Mouse (Mus musculus) adipocyte (in vitro differentiated cells): Measurements from ENCODE around the gene Prkce.

Source experiments
- DNase-seq: peaks from one replicate; pipeline ENCODE4 v3.0.0-alpha.2; 2016; ENCODE audit warnings: low spot score

The Prkce gene

GRCm38 (mm10) chr17:86647226-86647625, 479.6 kb downstream of the Prkce start:
- no peak for DNase-seq

- DNase-seq: no peak
These were observed 481.4 kb downstream of the Prkce start for GRCm38 (mm10) chr17:86648856-86649435.

- no peak for DNase-seq
These were observed 482.7 kb downstream of the Prkce start for GRCm38 (mm10) chr17:86650241-86650640.

GRCm38 (mm10) chr17:86651091-86651490, 483.5 kb downstream of the Prkce start:
- DNase-seq: no peak

GRCm38 (mm10) chr17:86652751-86653150, 485.2 kb downstream of the Prkce start:
- DNase-seq: peak; percentile 30

GRCm38 (mm10) chr17:86656369-86656768, 488.8 kb downstream of the Prkce start:
- DNase-seq: no peak

- no peak for DNase-seq
These were observed 494.7 kb downstream of the Prkce start for GRCm38 (mm10) chr17:86662301-86662700.

GRCm38 (mm10) chr17:86663471-86663870, 495.9 kb downstream of the Prkce start:
- peak; percentile 60 for DNase-seq

- DNase-seq: no peak
These were observed 500.4 kb downstream of the Prkce start for GRCm38 (mm10) chr17:86667836-86668600.

GRCm38 (mm10) chr17:86669641-86670373, 502.2 kb downstream of the Prkce start:
- no peak for DNase-seq

GRCm38 (mm10) chr17:86670731-86671130, 503.1 kb downstream of the Prkce start:
- DNase-seq: no peak

- no peak for DNase-seq
These were observed 507.4 kb downstream of the Prkce start for GRCm38 (mm10) chr17:86674971-86675370.

- no peak for DNase-seq
These were observed 508.8 kb downstream of the Prkce start for GRCm38 (mm10) chr17:86676336-86676735.

GRCm38 (mm10) chr17:86676909-86677308, 509.3 kb downstream of the Prkce start:
- DNase-seq: no peak

GRCm38 (mm10) chr17:86685263-86685662, 517.7 kb downstream of the Prkce start:
- DNase-seq: no peak

GRCm38 (mm10) chr17:86687021-86687420, 519.4 kb downstream of the Prkce start:
- no peak for DNase-seq

GRCm38 (mm10) chr17:86690871-86691390, 523.3 kb downstream of the Prkce start:
- no peak for DNase-seq

GRCm38 (mm10) chr17:86697751-86698150, 530.2 kb downstream of the Prkce start:
- DNase-seq: peak; percentile 79

- no peak for DNase-seq
These were observed 535.8 kb downstream of the Prkce start for GRCm38 (mm10) chr17:86703336-86703735.

- DNase-seq: no peak
These were observed 537.7 kb downstream of the Prkce start for GRCm38 (mm10) chr17:86705236-86705635.

GRCm38 (mm10) chr17:86706467-86706866, 538.9 kb downstream of the Prkce start:
- DNase-seq: no peak
